Comparison of ENCODE assay signal across 11 mouse cellular contexts in the genomic region with DNA sequence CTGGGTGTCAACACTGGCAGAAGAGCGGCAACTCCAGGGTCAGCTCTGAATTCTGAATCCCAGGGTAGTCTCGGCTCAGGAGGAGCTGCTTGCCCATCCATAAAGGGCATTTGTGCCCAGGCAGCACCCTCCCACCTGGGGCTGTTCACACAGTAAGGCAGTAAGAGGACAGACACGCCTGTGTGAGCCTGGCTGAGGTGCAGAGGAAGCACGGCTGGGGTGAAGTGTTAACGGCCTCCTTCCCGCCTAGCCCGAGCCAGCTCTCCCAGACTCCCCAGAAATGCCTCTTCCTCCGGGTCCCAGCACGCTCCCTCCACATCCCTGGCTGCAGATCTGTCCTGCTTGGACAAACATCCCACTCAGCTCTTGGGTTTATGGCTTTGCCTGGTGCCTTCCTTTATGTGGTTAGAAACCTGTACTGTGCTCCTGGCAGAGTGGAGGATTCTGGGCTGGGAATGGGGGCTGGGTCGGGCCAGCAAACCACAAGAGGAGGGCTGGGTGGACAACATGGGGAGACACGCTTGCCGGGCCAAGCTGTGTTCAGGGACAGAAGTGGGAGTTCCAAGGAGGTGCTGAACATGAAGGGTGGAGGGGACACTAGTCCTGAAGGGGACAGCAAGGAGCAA. TPM values are rescaled to one million over a fixed set of nuclear protein-coding genes. Genes with fewer than 3 reads are reported as not detected.
A peak's percentile ranks its signal among the peaks of the same experiment; 100 is the strongest.
DNase-seq lines count a peak whose midpoint lies in the region; ATAC-seq and TF ChIP-seq lines count a peak whose summit lies in the region.
"Had no signal": no experiment of that assay in that cellular context is flagged by ENCODE, and none has a peak within 500 bp of the region (broad histone marks: within the 10 kb centered on the region; RNA-seq: fewer than 3 reads in every experiment).

No protein-coding gene starts in this region.

- 0 out of 2 replicates have a peak overlapping the region, but pooled peaks have one; percentile 83 for H3K27ac ChIP-seq in heart, postnatal 0 days (ENCODE audit: low read depth)
- peak overlapping the region; percentile 11; the same call in 1 of the 2 replicates for H3K27ac ChIP-seq in limb, embryonic 13.5 days
- H3K27ac ChIP-seq in midbrain, embryonic 11.5 days (ENCODE audit: low read depth, low read length) = no peak overlapping the region
- H3K27ac ChIP-seq: embryonic facial prominence, embryonic 13.5 days had no signal

- no peak for ATAC-seq in heart, postnatal 0 days (ENCODE audit: insufficient read depth, low read depth)
- ATAC-seq in limb, embryonic 13.5 days (ENCODE audit: low FRiP score, low read depth) = peak; percentile 26
- ATAC-seq in activated CD4-positive, CD25-positive, alpha-beta regulatory T cell, adult 4 months = no peak
- no peak for ATAC-seq in midbrain, embryonic 11.5 days (ENCODE audit: low FRiP score)
- ATAC-seq: hindbrain, embryonic 16.5 days had no signal

- peaks cover 23% of the 10 kb centered on the region; the same call in 1 of the 2 replicates for H3K4me1 ChIP-seq in heart, postnatal 0 days (ENCODE audit: control insufficient read depth, insufficient read depth)
- H3K4me1 ChIP-seq in limb, embryonic 13.5 days = peaks cover 64% of the 10 kb centered on the region
- H3K4me1 ChIP-seq in midbrain, embryonic 11.5 days (ENCODE audit: control insufficient read depth, insufficient read depth, low read length) = peaks cover 7% of the 10 kb centered on the region

- 40% methylated on average over 12 of the region's 12 CpGs for WGBS in heart, postnatal 0 days
- WGBS in limb, embryonic 13.5 days = 31% methylated on average over 12 of the region's 12 CpGs
- WGBS in midbrain, embryonic 11.5 days = 54% methylated on average over 12 of the region's 12 CpGs

- no peak overlapping the region for H3K9ac ChIP-seq in heart, postnatal 0 days (replicated peaks; ENCODE audit: low read depth, low read length)
- H3K9ac ChIP-seq in limb, embryonic 13.5 days = 0 out of 2 replicates have a peak overlapping the region, but pooled peaks have one; percentile 1
- no peak overlapping the region for H3K9ac ChIP-seq in midbrain, embryonic 11.5 days (ENCODE audit: low read length)
- H3K9ac ChIP-seq: embryonic facial prominence, embryonic 13.5 days had no signal

- no peaks in the 10 kb centered on the region for H3K36me3 ChIP-seq in heart, postnatal 0 days (replicated peaks; ENCODE audit: control insufficient read depth, insufficient read depth, low read length)
- no peaks in the 10 kb centered on the region for H3K36me3 ChIP-seq in limb, embryonic 13.5 days
- no peaks in the 10 kb centered on the region for H3K36me3 ChIP-seq in midbrain, embryonic 11.5 days (ENCODE audit: control insufficient read depth, insufficient read depth, low read length)
- H3K36me3 ChIP-seq: embryonic facial prominence, embryonic 13.5 days had no signal

- no peak for DNase-seq in heart, postnatal 0 days (ENCODE audit: low spot score)
- no peak for DNase-seq in heart, postnatal 4 days
- peak; percentile 36 for DNase-seq in T-cell, adult 2 months (ENCODE audit: low spot score)
- peak; percentile 61 for DNase-seq in kidney, adult 18-20 months
- no peak for DNase-seq in frontal cortex, postnatal 36 days (ENCODE audit: low spot score in 2 of 2)
- DNase-seq in midbrain, embryonic 11.5 days (ENCODE audit: low spot score, missing footprints) = no peak
- DNase-seq: cerebellum, adult 11 months had no signal

- no peaks in the 10 kb centered on the region for H3K27me3 ChIP-seq in heart, postnatal 0 days (ENCODE audit: control insufficient read depth, insufficient read depth, low read length)
- H3K27me3 ChIP-seq in limb, embryonic 13.5 days = no peaks in the 10 kb centered on the region
- H3K27me3 ChIP-seq in midbrain, embryonic 11.5 days (ENCODE audit: control insufficient read depth, insufficient read depth, low read length) = no peaks in the 10 kb centered on the region
- H3K27me3 ChIP-seq: embryonic facial prominence, embryonic 13.5 days had no signal

- H3K9me3 ChIP-seq in heart, postnatal 0 days (replicated peaks; ENCODE audit: control insufficient read depth, low read length) = no peaks in the 10 kb centered on the region
- no peaks in the 10 kb centered on the region for H3K9me3 ChIP-seq in limb, embryonic 13.5 days
- no peaks in the 10 kb centered on the region for H3K9me3 ChIP-seq in midbrain, embryonic 11.5 days (ENCODE audit: control insufficient read depth, low read length)
- H3K9me3 ChIP-seq: embryonic facial prominence, embryonic 13.5 days had no signal

- no peak for TF ChIP-seq EP300 in heart, postnatal 0 days (IDR thresholded peaks at IDR 0.05; ENCODE audit: low read depth)

- no peak for TF ChIP-seq CTCF in heart, postnatal 0 days (IDR thresholded peaks at IDR 0.05; ENCODE audit: low read depth)

- H3K4me3 ChIP-seq in heart, postnatal 0 days (ENCODE audit: low read depth, low read length) = no peak overlapping the region
- H3K4me3 ChIP-seq in limb, embryonic 13.5 days = no peak overlapping the region
- H3K4me3 ChIP-seq in midbrain, embryonic 11.5 days (ENCODE audit: low read depth, low read length) = no peak overlapping the region
- H3K4me3 ChIP-seq: embryonic facial prominence, embryonic 13.5 days had no signal

- no peak overlapping the region for H3K4me2 ChIP-seq in heart, postnatal 0 days (ENCODE audit: low read depth, low read length)
- 0 out of 2 replicates have a peak overlapping the region, but pooled peaks have one; percentile 19 for H3K4me2 ChIP-seq in limb, embryonic 13.5 days (replicated peaks)
- H3K4me2 ChIP-seq in midbrain, embryonic 11.5 days = no peak overlapping the region
- H3K4me2 ChIP-seq: embryonic facial prominence, embryonic 13.5 days had no signal

RNA-seq across cellular contexts. Expression of gene Zfp36l2, which starts 44.4 kb away (rescaled TPM):
- total RNA-seq in heart, postnatal 0 days (2014; rRNA removed; ENCODE audit: low replicate concordance) = 14.0 and 15.0 TPM in 2 replicates
- polyA plus RNA-seq in heart, postnatal 0 days (2015; fragmentation: Nextera tagmentation; extraction: Ambion mirVana) = 4.5 and 4.7 TPM in 2 replicates
- 10 to 100 TPM; 37.0 to 41.0 TPM for total RNA-seq in heart, postnatal 4 days (2021)
- 18.7 and 19.7 TPM in 2 replicates for polyA plus RNA-seq in limb, embryonic 13.5 days (2015; fragmentation: Nextera tagmentation; extraction: Ambion mirVana)
- polyA plus RNA-seq in activated CD4-positive, CD25-positive, alpha-beta regulatory T cell, adult 4 months (2017; shearing (Covaris generic)) = 10 to 100 TPM; 31.3 to 64.3 TPM
- 14.4 and 14.6 TPM in 2 replicates for polyA plus RNA-seq in midbrain, embryonic 11.5 days (2014; fragmentation: Nextera tagmentation; extraction: Ambion mirVana)

Comparison
In these comparisons a context has a peak if more than half of its experiments do, and no peak if none do; other contexts are left out.
1. DNase-seq: peak in T-cell, adult 2 months (single experiment) and kidney, adult 18-20 months (single experiment); none in heart, postnatal 0 days (single experiment), heart, postnatal 4 days (single experiment), frontal cortex, postnatal 36 days (0 of 2) and midbrain, embryonic 11.5 days (single experiment).